Mouse (Mus musculus) erythroblast, embryonic 14.5 days (primary cell): ENCODE measurements around the gene Egln3. TPM values are rescaled to one million over a fixed set of nuclear protein-coding genes. Genes with fewer than 3 reads are reported as not detected.

Experiments
- H3K27me3 ChIP-seq: 2 replicates; pipeline ENCODE4 v1.6.1; 2012; ENCODE audit warnings: inconsistent platforms; ENCODE audit not compliant: control insufficient read depth
- H3K36me3 ChIP-seq: 2 replicates; pipeline ENCODE4 v1.6.1; 2012; ENCODE audit warnings: mild to moderate bottlenecking, inconsistent platforms; ENCODE audit not compliant: control insufficient read depth
- H3K4me1 ChIP-seq: 2 replicates; pipeline ENCODE4 v1.6.1; 2012; ENCODE audit warnings: inconsistent platforms; ENCODE audit not compliant: control insufficient read depth
- H3K4me3 ChIP-seq: replicated peaks from 2 replicates; pipeline ENCODE3; 2012; ENCODE audit warnings: moderate library complexity, mild to moderate bottlenecking, inconsistent platforms
- H3K9me3 ChIP-seq: 2 replicates; pipeline ENCODE4 v1.6.1; 2012; ENCODE audit warnings: low read length, inconsistent platforms, mixed read lengths; ENCODE audit not compliant: control insufficient read depth
- GATA1 ChIP-seq: IDR thresholded peaks from 2 replicates; pipeline ENCODE4 v1.6.1; 2012; ENCODE audit warnings: low read length, inconsistent platforms, mixed read lengths
- TAL1 ChIP-seq: IDR thresholded peaks from 3 replicates; pipeline ENCODE4 v1.6.1; 2012; ENCODE audit warnings: low read length, inconsistent platforms, mixed read lengths
- polyA plus RNA-seq: library from polyadenylated mRNA; stranded (reverse); fragments of >175 nt; gene quantifications from 2 replicates; pipeline ENCODE4 v1.2.3, GENCODE M21; 2012

Gene Egln3
- polyA plus RNA-seq, 1 experiment, result not detected

- Histone ChIP-seq H3K4me1 (no peaks in the 10 kb centered on the region), H3K27me3 (peaks cover 14% of the 10 kb centered on the region), H3K4me3 (no peak overlapping the region), H3K36me3 (no peaks in the 10 kb centered on the region), H3K9me3 (no peaks in the 10 kb centered on the region)
- TF ChIP-seq GATA1 (no peak), TAL1 (no peak)
Observed at GRCm38 (mm10) chr12:54208433-54209181, 4.9 kb upstream of the Egln3 start.

DNA sequence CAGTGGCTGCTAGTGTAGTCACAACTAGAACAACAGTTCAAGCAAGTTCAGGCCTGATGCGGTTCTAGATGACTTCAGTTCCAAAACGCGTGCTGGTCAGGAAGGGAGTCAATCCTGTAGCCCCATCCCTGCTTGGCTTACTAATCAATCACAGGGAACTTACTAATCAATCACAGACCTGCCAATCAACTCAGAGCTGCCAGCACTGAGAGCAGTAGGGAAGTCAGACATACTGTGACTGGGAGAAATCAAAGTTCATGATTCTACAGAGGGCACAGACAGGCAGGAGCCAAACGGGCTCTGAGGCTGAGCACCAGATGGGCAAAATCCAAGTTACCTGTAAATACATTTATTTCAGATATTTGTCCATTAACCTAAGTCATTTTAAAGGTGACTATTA, 2.1 kb upstream of the Egln3 start:
- peaks cover 2% of the 10 kb centered on the region; the same call in 1 of the 2 replicates for H3K9me3 ChIP-seq
- peaks cover 41% of the 10 kb centered on the region for H3K27me3 ChIP-seq
- H3K36me3 ChIP-seq, result no peaks in the 10 kb centered on the region
- no peak for TF ChIP-seq GATA1
- no peak for TF ChIP-seq TAL1
- H3K4me1 ChIP-seq, result peaks cover 3% of the 10 kb centered on the region
- H3K4me3 ChIP-seq, result no peak overlapping the region

- TF ChIP-seq GATA1, result no peak
- no peak for TF ChIP-seq TAL1
- peaks cover 41% of the 10 kb centered on the region for H3K27me3 ChIP-seq
- peaks cover 2% of the 10 kb centered on the region; the same call in 1 of the 2 replicates for H3K9me3 ChIP-seq
- no peaks in the 10 kb centered on the region for H3K36me3 ChIP-seq
- no peak overlapping the region for H3K4me3 ChIP-seq
- peaks cover 3% of the 10 kb centered on the region for H3K4me1 ChIP-seq
Observed at GRCm38 (mm10) chr12:54205195-54205594, 1.5 kb upstream of the Egln3 start.

DNA sequence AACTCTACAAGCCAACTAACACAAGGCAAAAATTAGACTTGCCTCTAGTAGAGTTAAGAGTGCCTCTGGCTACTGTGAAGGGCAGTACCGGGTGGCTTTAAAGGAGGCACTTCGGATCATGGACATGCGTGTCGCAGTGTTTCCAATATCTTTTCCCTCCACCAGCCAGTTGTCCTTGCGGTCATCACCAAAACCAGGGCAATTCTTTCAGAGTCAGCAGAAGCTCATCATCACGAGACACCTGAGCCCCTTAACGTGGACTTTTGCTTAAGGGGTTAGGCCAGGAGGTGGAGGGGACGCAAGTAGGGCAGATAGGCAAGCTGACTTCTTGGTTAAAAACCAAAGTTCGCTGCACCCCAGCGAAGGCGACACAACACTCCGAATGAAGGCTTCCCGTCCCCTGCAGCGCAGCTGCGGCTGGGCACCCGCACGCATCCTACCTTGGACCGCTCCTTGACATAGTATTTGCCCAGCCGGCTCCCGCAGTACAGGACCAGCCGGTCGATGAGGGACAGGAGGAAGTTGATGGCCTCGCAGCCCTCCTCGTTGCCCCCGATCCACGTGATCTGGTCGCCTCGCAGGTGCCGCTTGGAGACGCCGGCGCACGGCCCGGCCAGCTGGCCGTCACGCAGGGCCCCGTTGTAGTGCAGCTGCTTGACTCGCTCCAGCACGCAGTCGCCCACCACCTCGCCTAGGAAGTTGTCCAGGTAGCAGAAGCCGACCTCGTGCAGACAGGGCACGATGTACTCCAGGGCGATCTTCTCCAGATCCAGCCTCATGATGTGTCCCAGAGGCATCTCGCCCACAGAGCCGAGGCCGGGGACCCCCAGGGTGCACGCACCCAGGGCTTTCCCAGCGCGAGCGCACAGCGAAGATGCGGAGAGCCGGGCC, 650 bp downstream of the Egln3 start:
- Histone ChIP-seq H3K27me3 (peaks cover 41% of the 10 kb centered on the region), H3K9me3 (peaks cover 2% of the 10 kb centered on the region; the same call in 1 of the 2 replicates), H3K4me3 (peak overlapping the region; percentile 31), H3K4me1 (peaks cover 3% of the 10 kb centered on the region), H3K36me3 (no peaks in the 10 kb centered on the region)
- TF ChIP-seq GATA1 (no peak), TAL1 (no peak)

DNA sequence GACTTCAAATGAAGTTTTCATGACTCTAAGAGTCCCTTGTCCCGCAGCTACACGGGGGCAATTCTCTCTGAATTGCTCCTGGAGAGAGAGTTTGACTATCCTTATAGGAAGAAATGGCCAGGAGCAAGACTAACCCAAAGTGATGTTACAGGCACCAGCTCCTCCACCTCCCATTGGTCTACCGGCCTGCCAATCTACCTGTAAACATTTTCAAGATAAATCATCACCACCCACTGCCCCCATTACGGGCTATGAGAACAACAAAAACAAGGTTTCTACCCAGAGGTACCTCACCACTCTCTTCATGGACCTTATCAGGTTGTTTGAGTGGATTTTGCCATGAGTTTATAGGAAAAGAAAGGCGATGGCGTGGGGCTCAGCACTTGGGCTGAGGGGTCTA, 1.4 kb downstream of the Egln3 start:
- no peaks in the 10 kb centered on the region for H3K36me3 ChIP-seq
- H3K4me3 ChIP-seq, result no peak overlapping the region
- peaks cover 3% of the 10 kb centered on the region for H3K4me1 ChIP-seq
- TF ChIP-seq TAL1 (no peak), GATA1 (no peak)
- peaks cover 41% of the 10 kb centered on the region for H3K27me3 ChIP-seq
- peaks cover 2% of the 10 kb centered on the region; the same call in 1 of the 2 replicates for H3K9me3 ChIP-seq

- H3K4me1 ChIP-seq, result peaks cover 3% of the 10 kb centered on the region
- H3K36me3 ChIP-seq, result no peaks in the 10 kb centered on the region
- TF ChIP-seq GATA1 (no peak), TAL1 (no peak)
- peaks cover 2% of the 10 kb centered on the region; the same call in 1 of the 2 replicates for H3K9me3 ChIP-seq
- H3K4me3 ChIP-seq, result no peak overlapping the region
- H3K27me3 ChIP-seq, result peaks cover 41% of the 10 kb centered on the region
Observed at GRCm38 (mm10) chr12:54200856-54201255, 2.8 kb downstream of the Egln3 start.

DNA sequence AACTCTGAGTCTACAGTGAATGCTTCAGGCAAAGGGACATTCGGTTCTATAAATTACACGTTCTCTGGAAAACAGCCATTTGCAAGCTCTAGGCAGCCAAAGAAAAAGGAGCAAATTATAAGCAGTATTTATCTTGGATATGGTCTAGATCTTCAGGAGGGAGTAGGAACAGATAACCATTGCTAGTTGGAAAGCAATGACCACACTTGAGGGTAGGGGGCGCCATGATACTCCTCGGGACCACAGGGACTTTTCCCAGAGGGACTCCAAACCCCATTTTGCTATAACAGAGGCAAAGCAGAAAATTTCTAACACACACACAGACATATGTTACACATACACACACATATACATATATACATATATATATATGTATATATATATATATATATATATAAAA, 3.5 kb downstream of the Egln3 start:
- Histone ChIP-seq H3K9me3 (peaks cover 2% of the 10 kb centered on the region; the same call in 1 of the 2 replicates), H3K4me3 (no peak overlapping the region), H3K27me3 (peaks cover 41% of the 10 kb centered on the region), H3K36me3 (no peaks in the 10 kb centered on the region), H3K4me1 (peaks cover 3% of the 10 kb centered on the region)
- TF ChIP-seq TAL1, result no peak
- no peak for TF ChIP-seq GATA1

GRCm38 (mm10) chr12:54198282-54198918, 5.3 kb downstream of the Egln3 start:
- Histone ChIP-seq H3K27me3 (peaks cover 25% of the 10 kb centered on the region), H3K4me3 (no peak overlapping the region), H3K4me1 (peaks cover 2% of the 10 kb centered on the region), H3K9me3 (peaks cover 2% of the 10 kb centered on the region; the same call in 1 of the 2 replicates), H3K36me3 (no peaks in the 10 kb centered on the region)
- no peak for TF ChIP-seq GATA1
- no peak for TF ChIP-seq TAL1
